Mouse (Mus musculus) cerebellum, postnatal 25 days (tissue): Measurements from ENCODE around the gene Psme4.
"Not testable (repeated sequence)": the region's sequence is repeated elsewhere in the genome, so short reads cannot be mapped to it uniquely, and the experiment has no call there.

Source experiments
- DNase-seq, 2 experiments: peaks; one replicate each; pipeline ENCODE4 v3.0.0; 2021; ENCODE audit warnings: mixed read lengths in 2 of 2

Gene Psme4

DNA sequence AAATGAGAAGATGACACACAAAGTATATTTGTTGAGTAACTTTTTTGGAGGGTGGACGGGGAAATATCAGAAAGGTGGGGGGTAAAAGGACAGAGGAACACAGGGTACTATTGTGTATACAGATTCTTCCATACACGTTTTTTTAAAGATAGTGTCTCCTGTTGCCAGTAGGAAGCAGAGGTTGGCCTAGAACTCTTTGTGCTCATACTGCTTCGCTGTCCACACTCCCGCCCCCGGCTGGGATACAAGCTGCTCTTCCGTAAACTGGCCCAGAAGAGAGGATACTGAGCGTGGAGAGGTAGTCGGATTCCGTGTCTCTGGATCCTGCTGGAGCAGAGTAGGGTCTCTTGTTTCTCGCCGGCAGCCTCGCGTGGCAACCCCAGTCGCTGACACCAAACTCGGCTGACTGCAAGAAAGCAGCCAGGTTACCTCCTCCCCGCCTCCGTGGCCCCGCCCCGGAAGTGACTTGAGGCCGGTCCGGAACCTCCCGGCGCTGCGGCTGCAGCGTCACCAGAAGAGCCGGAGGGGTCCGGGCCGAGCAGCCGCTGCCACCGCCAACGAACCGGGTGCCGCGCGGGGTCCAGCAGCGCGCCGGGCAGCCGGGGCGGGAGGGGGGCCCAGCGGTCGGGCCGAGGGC lies at the start of gene Psme4:
Gene Psme4, plus strand, starts transcription at position 460 of the 637 bp plus-strand sequence.
- peak; percentile 93 to 96 for DNase-seq

- no peak for DNase-seq
Observed at GRCm38 (mm10) chr11:30723438-30723837, 48.1 kb upstream of the Psme4 start.

- DNase-seq = no peak
Observed at GRCm38 (mm10) chr11:30730721-30731120, 40.8 kb upstream of the Psme4 start.

GRCm38 (mm10) chr11:30733376-30733775 lies 38.1 kb upstream of the Psme4 start:
- DNase-seq = no peak

DNA sequence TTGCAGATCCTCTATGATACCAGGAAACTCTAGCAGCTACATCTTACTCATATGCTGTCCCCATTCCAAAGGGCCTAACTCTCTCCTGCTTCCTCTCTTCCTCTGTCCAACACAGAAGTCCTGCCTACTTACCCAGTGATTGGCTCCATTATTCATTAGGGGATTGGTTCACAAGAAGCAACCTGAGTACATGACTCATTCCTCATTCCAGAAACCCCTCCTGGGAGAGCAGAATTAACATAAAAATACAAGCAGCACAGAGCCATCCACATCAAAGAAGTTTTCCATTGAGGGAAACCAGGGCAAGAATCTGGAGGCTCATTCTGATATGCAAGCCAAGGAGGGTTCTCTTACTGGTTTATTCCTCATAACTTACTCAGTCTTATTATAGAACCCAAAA lies 27.5 kb upstream of the Psme4 start:
- DNase-seq = no peak

GRCm38 (mm10) chr11:30748938-30749337 lies 22.6 kb upstream of the Psme4 start:
- DNase-seq = no peak

DNA sequence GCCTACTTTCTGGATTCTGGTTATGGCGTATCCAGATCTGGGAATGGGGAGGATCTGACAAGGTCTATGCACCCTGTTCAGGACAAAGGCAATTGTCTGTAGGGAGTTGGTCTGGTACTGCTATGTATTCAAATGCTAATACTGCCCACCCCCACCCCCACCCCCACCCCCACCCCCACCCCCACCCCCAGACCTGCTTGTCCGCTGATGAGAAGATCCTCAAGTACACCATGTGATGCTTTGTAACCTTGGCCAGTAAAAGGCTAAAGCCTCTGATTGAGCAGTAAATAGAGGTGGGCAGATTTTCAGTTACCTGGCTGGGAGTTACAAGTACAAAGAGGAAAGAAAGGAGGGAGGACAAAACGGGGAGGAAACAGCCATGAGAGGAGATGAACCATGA lies 21.9 kb upstream of the Psme4 start:
- DNase-seq = no peak

GRCm38 (mm10) chr11:30750039-30750823 lies 21.3 kb upstream of the Psme4 start:
- DNase-seq = no peak

DNA sequence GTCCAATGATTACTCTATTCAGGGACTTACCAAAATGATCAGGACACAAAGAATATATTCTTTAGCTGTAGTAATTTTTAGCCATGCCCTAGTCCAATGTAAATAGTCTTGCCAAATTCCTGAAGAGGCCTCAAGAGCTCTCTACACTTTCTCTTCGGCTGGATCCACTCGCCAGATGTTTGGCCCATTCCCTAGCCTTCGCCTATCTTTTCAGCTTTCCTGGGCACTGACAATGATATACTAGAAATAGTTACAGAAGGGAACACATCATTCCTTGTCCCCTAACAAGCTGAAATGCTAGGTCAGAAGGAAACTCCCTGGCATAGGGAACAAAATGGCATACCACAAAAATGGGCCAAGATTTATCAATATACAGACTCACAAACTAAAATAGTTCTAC lies 18.6 kb upstream of the Psme4 start:
- no peak for DNase-seq

- not testable (repeated sequence) for DNase-seq
Observed at GRCm38 (mm10) chr11:30754486-30754854, 17.1 kb upstream of the Psme4 start.

DNA sequence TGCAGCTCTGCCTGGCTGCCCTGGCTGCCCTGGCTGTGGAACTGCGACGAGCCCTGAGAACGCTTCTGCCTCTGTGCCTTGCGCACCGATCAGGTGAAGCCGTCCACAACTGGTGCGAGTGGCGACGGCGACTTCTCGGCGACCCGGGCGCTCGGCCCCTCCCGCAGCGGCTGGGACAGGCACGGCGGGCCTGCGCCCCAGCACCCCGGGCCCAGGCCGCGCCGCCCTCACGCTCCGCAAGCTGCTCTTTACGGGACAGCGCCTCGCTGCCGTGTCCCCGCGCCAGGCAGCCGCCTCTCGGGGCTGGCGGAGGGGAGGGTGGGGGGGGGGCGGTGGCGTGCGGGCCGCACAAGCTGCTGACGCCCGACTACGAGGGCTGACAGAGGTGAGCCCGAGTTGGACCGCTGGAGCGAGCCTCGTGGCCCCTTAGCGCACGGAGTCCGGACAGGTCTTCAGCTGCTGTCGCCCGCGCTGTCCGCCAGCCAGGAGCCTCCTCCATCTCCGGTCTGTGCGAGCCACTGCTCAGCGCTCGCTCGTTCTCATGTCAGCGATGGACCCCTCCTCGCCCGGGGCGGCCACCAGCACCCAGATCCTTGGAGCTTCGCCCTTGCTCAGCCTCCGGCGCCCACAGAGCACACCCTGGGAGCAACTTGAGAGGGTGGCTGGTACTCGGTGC lies 16.5 kb upstream of the Psme4 start:
- peak; percentile 51 to 57 for DNase-seq

GRCm38 (mm10) chr11:30761381-30761780 lies 10.1 kb upstream of the Psme4 start:
- no peak for DNase-seq

DNA sequence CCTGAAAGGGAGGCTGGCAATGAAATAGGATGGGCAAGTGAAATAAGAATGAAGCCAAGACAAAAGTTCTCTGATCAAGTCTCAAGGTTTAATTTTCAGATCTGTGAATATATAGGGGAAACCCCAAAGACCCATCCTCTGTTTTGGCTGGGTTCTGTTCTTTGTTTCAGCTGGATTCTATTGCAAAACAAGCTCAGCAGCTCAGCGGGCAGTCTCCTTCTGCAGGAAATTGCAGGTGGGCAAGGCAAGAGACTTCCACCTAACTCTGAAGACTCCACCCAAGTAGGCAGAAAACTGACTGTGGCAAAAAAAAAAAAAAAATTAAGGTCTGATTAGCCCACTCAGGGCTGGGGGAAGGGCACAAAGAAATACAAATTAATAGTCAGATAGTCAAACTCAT lies 9.6 kb upstream of the Psme4 start:
- no peak for DNase-seq

- no peak for DNase-seq
Observed at GRCm38 (mm10) chr11:30765076-30765475, 6.5 kb upstream of the Psme4 start.

- no peak for DNase-seq
Observed at GRCm38 (mm10) chr11:30770817-30771216, 709 bp upstream of the Psme4 start.

DNA sequence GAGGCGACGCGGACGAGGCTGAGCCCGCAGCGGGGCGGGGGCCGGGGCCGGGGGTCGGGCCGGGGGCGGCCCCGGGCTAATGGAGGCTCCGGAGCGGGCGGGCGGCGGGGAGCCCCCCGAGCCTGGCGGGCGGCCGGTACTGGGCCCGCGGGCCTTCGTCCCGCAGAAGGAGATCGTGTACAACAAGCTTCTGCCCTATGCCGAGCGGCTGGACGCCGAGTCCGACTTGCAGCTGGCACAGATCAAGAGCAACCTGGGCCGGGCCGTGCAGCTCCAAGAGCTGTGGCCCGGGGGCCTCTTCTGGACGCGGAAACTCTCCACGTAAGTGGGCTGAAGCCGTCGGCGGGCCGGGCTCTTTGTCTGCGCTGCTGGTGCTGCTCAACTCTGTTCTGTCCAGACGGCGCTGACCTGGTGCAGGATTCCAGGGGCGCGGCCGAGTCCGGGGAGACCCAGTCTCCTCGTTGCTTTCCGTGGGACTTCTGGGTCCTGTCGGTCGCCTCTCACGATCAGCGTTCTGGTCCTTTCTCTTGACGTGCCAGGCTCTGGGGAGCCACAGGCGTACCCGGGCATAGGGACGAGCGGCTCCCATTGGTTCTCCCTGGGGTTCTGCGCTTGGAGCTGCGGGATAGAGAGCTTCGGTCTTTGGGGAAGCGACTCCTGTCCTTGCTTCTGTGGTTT lies 517 bp downstream of the Psme4 start:
- DNase-seq = peak; percentile 65 to 69

- no peak for DNase-seq
Observed at GRCm38 (mm10) chr11:30772777-30773417, 1.4 kb downstream of the Psme4 start.

- DNase-seq = peak; percentile 22 to 68
Observed at GRCm38 (mm10) chr11:30774638-30775037, 3.1 kb downstream of the Psme4 start.

- DNase-seq = no peak
Observed at GRCm38 (mm10) chr11:30777498-30777897, 6.0 kb downstream of the Psme4 start.

GRCm38 (mm10) chr11:30780893-30781292 lies 9.4 kb downstream of the Psme4 start:
- no peak for DNase-seq

DNA sequence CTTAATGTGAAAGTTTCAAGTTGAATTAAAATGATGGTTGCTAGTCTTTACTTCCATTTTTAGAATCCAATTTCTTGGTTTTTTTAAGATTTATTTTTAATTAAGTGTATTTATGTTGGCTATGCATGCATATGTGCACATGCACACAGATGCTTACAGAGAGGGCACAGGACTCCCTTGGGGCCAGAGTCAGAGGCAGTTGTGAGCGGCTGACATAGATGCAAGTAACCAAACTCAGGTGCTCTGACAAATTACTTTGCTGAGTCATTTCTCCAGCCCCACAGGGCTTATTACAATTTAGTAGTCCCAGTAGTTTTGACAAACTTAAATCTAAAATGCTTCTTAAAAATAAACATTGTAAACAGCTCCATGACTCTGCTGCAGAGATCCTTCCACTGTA lies 10.1 kb downstream of the Psme4 start:
- DNase-seq = no peak

- DNase-seq = no peak
Observed at GRCm38 (mm10) chr11:30785497-30785896, 14.0 kb downstream of the Psme4 start.
